Mouse (Mus musculus) stomach, embryonic 16.5 days (tissue): ENCODE measurements around the gene Sgsh. TPM values are rescaled to one million over a fixed set of nuclear protein-coding genes. Genes with fewer than 3 reads are reported as not detected.

Experiments
- ATAC-seq: fragments of 200-750 bp; cut with Nextera tagmentation; 2 replicates; pipeline ENCODE4 v1.8.0; 2017; ENCODE audit warnings: moderate number of reproducible peaks, moderate TSS enrichment; ENCODE audit not compliant: insufficient read depth, low FRiP score
- H3K27ac ChIP-seq: fragments of 300-500 bp; sonication (generic); 2 replicates; pipeline ENCODE4 v1.5.1; 2014; ENCODE audit warnings: low read length
- H3K27me3 ChIP-seq: fragments of 300-500 bp; sonication (generic); 2 replicates; pipeline ENCODE4 v1.6.1; 2014; ENCODE audit warnings: low read length, control low read depth, mixed read lengths; ENCODE audit not compliant: control insufficient read depth, insufficient read depth
- H3K36me3 ChIP-seq: fragments of 300-500 bp; sonication (generic); 2 replicates; pipeline ENCODE4 v1.6.1; 2014; ENCODE audit warnings: low read length; ENCODE audit not compliant: control insufficient read depth, insufficient read depth
- H3K4me1 ChIP-seq: fragments of 300-500 bp; sonication (generic); 2 replicates; pipeline ENCODE4 v1.6.1; 2014; ENCODE audit warnings: low read length, control low read depth, mixed read lengths; ENCODE audit not compliant: control insufficient read depth, insufficient read depth
- H3K4me2 ChIP-seq: fragments of 300-500 bp; sonication (generic); 2 replicates; pipeline ENCODE4 v1.6.1; 2014; ENCODE audit warnings: low read depth, low read length, mixed read lengths
- H3K4me3 ChIP-seq: fragments of 300-500 bp; sonication (generic); replicated peaks from 2 replicates; pipeline ENCODE4 v1.5.1; 2014; ENCODE audit warnings: mild to moderate bottlenecking, low read length
- H3K9ac ChIP-seq: fragments of 300-500 bp; sonication (generic); 2 replicates; pipeline ENCODE4 v1.6.1; 2014; ENCODE audit warnings: low read length
- H3K9me3 ChIP-seq: fragments of 300-500 bp; sonication (generic); replicated peaks from 2 replicates; pipeline ENCODE4 v1.6.1; 2016; ENCODE audit warnings: low read length, control low read depth; ENCODE audit not compliant: control insufficient read depth
- WGBS: fragments of 180-500 bp; shearing (Covaris S2); extraction: QIAGEN DNeasy Blood & Tissue Kit; methylation state at CpG from one replicate; pipeline ENCODE4 v1.1.7; 2014; 5-methylcytosine and 5-hydroxymethylcytosine counted together
- polyA plus RNA-seq: library from polyadenylated mRNA; unstranded; fragments of >200 nt; fragmentation: Nextera tagmentation; extraction: Ambion mirVana; gene quantifications from 2 replicates; pipeline ENCODE4 v1.2.1, GENCODE M21; 2015

Sgsh gene
- polyA plus RNA-seq, 1 experiment from 2014 or later = 6.7 TPM

- Histone ChIP-seq H3K9ac (no peak overlapping the region; the same call in 1 of the 2 replicates), H3K4me2 (no peak overlapping the region), H3K4me1 (no peaks in the 10 kb centered on the region), H3K27ac (peak overlapping the region; percentile 48), H3K36me3 (no peaks in the 10 kb centered on the region), H3K9me3 (no peaks in the 10 kb centered on the region), H3K4me3 (no peak overlapping the region), H3K27me3 (no peaks in the 10 kb centered on the region)
- no peak for ATAC-seq
- 49% methylated on average over 13 of the region's 13 CpGs for WGBS
Measured at GRCm38 (mm10) chr11:119306762-119307657, 48.3 kb downstream of the Sgsh start.

- 46% methylated on average over 16 of the region's 16 CpGs for WGBS
- no peak for ATAC-seq
- H3K27ac ChIP-seq = no peak overlapping the region
- H3K9me3 ChIP-seq = no peaks in the 10 kb centered on the region
- no peaks in the 10 kb centered on the region for H3K36me3 ChIP-seq
- peaks cover 4% of the 10 kb centered on the region for H3K4me1 ChIP-seq
- H3K27me3 ChIP-seq = no peaks in the 10 kb centered on the region
- H3K4me3 ChIP-seq = no peak overlapping the region
- H3K4me2 ChIP-seq = no peak overlapping the region
- H3K9ac ChIP-seq = no peak overlapping the region
Measured at GRCm38 (mm10) chr11:119304904-119305712, 50.2 kb downstream of the Sgsh start.

GRCm38 (mm10) chr11:119300986-119301385 lies 54.4 kb downstream of the Sgsh start:
- H3K4me1 ChIP-seq = peaks cover 14% of the 10 kb centered on the region
- no peak overlapping the region for H3K4me3 ChIP-seq
- no peaks in the 10 kb centered on the region for H3K9me3 ChIP-seq
- no peaks in the 10 kb centered on the region for H3K27me3 ChIP-seq
- no peak overlapping the region for H3K27ac ChIP-seq
- H3K4me2 ChIP-seq = peak overlapping the region; percentile 92
- 21% methylated on average over 2 of the region's 2 CpGs for WGBS
- peaks cover 5% of the 10 kb centered on the region; the same call in 1 of the 2 replicates for H3K36me3 ChIP-seq
- ATAC-seq = no peak
- H3K9ac ChIP-seq = 0 out of 2 replicates have a peak overlapping the region, but pooled peaks have one; percentile 94

- ATAC-seq = peak; percentile 9; the same call in 1 of the 2 replicates
- 1% methylated on average over 31 of the region's 31 CpGs for WGBS
- H3K9me3 ChIP-seq = no peaks in the 10 kb centered on the region
Measured at GRCm38 (mm10) chr11:119300246-119300935, 54.9 kb downstream of the Sgsh start.

GRCm38 (mm10) chr11:119299391-119300245 lies 55.7 kb downstream of the Sgsh start, which contains the start of gene Eif4a3:
TSS of gene Eif4a3 (minus strand) at chr11:119300089.
- Histone ChIP-seq H3K36me3 (peaks cover 17% of the 10 kb centered on the region), H3K27ac (peak within 1 kb of the TSS; percentile 87), H3K9me3 (no peaks in the 10 kb centered on the region), H3K27me3 (no peaks in the 10 kb centered on the region), H3K4me1 (peaks cover 14% of the 10 kb centered on the region), H3K4me3 (peak within 1 kb of the TSS; percentile 95), H3K9ac (peak within 1 kb of the TSS; percentile 94), H3K4me2 (peak within 1 kb of the TSS; percentile 92)
- WGBS = under 1% methylated on average over 89 of the region's 89 CpGs
- peak; percentile 97 for ATAC-seq

More at GRCm38 (mm10) chr11:119300246-119300935, 54.9 kb downstream of the Sgsh start:
- Histone ChIP-seq H3K27me3 (no peaks in the 10 kb centered on the region), H3K9ac (peak overlapping the region; percentile 94), H3K4me3 (peak overlapping the region; percentile 95), H3K27ac (peak overlapping the region; percentile 87), H3K36me3 (peaks cover 9% of the 10 kb centered on the region; the same call in 1 of the 2 replicates), H3K4me2 (peak overlapping the region; percentile 92), H3K4me1 (peaks cover 14% of the 10 kb centered on the region)

- H3K4me1 ChIP-seq = peaks cover 14% of the 10 kb centered on the region
- H3K4me2 ChIP-seq = peak overlapping the region; percentile 92
- peak overlapping the region; percentile 94 for H3K9ac ChIP-seq
- peak overlapping the region; percentile 78; the same call in 1 of the 2 replicates for H3K27ac ChIP-seq
- H3K9me3 ChIP-seq = no peaks in the 10 kb centered on the region
- peaks cover 23% of the 10 kb centered on the region for H3K36me3 ChIP-seq
- H3K4me3 ChIP-seq = peak overlapping the region; percentile 95
- no peak for ATAC-seq
- 13% methylated on average over 7 of the region's 7 CpGs for WGBS
- H3K27me3 ChIP-seq = no peaks in the 10 kb centered on the region
Measured at GRCm38 (mm10) chr11:119298917-119299316, 56.4 kb downstream of the Sgsh start.

GRCm38 (mm10) chr11:119297996-119298395 lies 57.3 kb downstream of the Sgsh start:
- Histone ChIP-seq H3K9me3 (no peaks in the 10 kb centered on the region), H3K27me3 (no peaks in the 10 kb centered on the region), H3K9ac (no peak overlapping the region), H3K27ac (no peak overlapping the region), H3K4me1 (peaks cover 14% of the 10 kb centered on the region), H3K4me3 (no peak overlapping the region), H3K4me2 (peak overlapping the region; percentile 92; the same call in 1 of the 2 replicates), H3K36me3 (peaks cover 32% of the 10 kb centered on the region)
- WGBS = 80% methylated on average over 6 of the region's 6 CpGs
- no peak for ATAC-seq
